ENCODE assay signal across 8 mouse cellular contexts in the genomic region with DNA sequence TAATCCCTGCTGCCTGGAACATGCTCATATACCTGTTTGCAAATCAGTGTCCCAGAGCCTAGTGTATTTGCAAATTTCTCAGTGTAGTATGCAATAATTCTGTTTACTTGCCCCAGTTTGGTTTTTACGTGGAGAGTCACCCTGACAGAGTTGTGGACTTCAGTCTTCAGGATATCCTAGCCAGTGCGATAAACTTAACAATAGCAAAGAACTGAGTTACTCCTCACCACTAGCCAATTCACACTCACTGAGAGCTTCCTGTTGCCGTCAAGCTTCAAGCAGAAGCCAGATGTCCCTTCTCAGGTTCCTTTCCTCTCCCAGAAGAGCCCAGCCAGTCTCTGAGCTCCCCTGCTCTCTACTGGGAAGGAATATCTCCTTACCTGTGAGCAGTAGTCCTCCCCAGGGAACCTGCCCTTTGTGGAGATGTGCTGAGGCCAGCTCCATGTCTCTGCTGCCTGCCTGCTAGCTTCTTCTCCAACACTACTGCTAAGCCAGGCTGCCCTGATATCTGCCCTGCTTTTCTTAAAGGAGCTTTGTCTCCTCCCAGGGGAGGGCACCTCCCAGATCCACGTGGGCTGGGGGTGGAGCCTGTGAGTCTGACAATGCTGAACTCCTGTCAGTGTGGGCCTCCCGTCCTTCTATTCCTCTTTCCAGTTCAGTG. TPM values are rescaled to one million over a fixed set of nuclear protein-coding genes. Genes with fewer than 3 reads are reported as not detected.
DNase-seq lines count a peak whose midpoint lies in the region; ATAC-seq and TF ChIP-seq lines count a peak whose summit lies in the region.
"Not testable (repeated sequence)": the region's sequence is repeated elsewhere in the genome, so short reads cannot be mapped to it uniquely, and the experiment has no call there.

A gene (minus strand): TSS at position 513 of the 661 bp plus-strand sequence.

- not testable (repeated sequence) for H3K4me1 ChIP-seq in heart, postnatal 0 days (ENCODE audit: control insufficient read depth, insufficient read depth); kidney, postnatal 0 days (replicated peaks; ENCODE audit: insufficient read depth, low read length); liver, embryonic 16.5 days (ENCODE audit: control insufficient read depth, low read depth, low read length); stomach, embryonic 14.5 days (ENCODE audit: control insufficient read depth, insufficient read depth, low read length)

- not testable (repeated sequence) for TF ChIP-seq CTCF in heart, postnatal 0 days (IDR thresholded peaks at IDR 0.05; ENCODE audit: low read depth); kidney, postnatal 0 days (IDR thresholded peaks at IDR 0.05; ENCODE audit: low read depth)

- not testable (repeated sequence) for H3K9ac ChIP-seq in heart, postnatal 0 days (replicated peaks; ENCODE audit: low read depth, low read length); kidney, postnatal 0 days (ENCODE audit: low read depth, low read length); stomach, embryonic 14.5 days (replicated peaks; ENCODE audit: low read depth, low read length)
- peak within 1 kb of the TSS; percentile 34; the same call in 1 of the 2 replicates for H3K9ac ChIP-seq in liver, embryonic 16.5 days (ENCODE audit: low read depth, low read length)

- ATAC-seq in heart, postnatal 0 days (ENCODE audit: insufficient read depth, low read depth) = peak; percentile 71
- ATAC-seq in kidney, postnatal 0 days (replicated peaks; ENCODE audit: low FRiP score, low read depth) = peak; percentile 77
- peak; percentile 81 for ATAC-seq in liver, embryonic 16.5 days (ENCODE audit: low read depth)
- ATAC-seq in stomach, embryonic 14.5 days (ENCODE audit: insufficient number of reproducible peaks, insufficient read depth, low FRiP score, low read depth) = peak; percentile 77

- H3K27me3 ChIP-seq in heart, postnatal 0 days (ENCODE audit: control insufficient read depth, insufficient read depth, low read length); kidney, postnatal 0 days (ENCODE audit: insufficient read depth, low read length); liver, embryonic 16.5 days (ENCODE audit: control insufficient read depth, insufficient read depth, low read depth, low read length); stomach, embryonic 14.5 days (ENCODE audit: control insufficient read depth, insufficient read depth, low read length): not testable (repeated sequence)

- peak within 1 kb of the TSS; percentile 19; the same call in 1 of the 2 replicates for H3K4me3 ChIP-seq in heart, postnatal 0 days (ENCODE audit: low read depth, low read length)
- H3K4me3 ChIP-seq in kidney, postnatal 0 days (replicated peaks; ENCODE audit: low read depth, low read length); stomach, embryonic 14.5 days (ENCODE audit: low read depth, low read length): not testable (repeated sequence)
- peak within 1 kb of the TSS; percentile 39 for H3K4me3 ChIP-seq in liver, embryonic 16.5 days (ENCODE audit: low read depth, low read length)

- not testable (repeated sequence) for H3K36me3 ChIP-seq in heart, postnatal 0 days (replicated peaks; ENCODE audit: control insufficient read depth, insufficient read depth, low read length); kidney, postnatal 0 days (ENCODE audit: insufficient read depth, low read length); liver, embryonic 16.5 days (ENCODE audit: control insufficient read depth, insufficient read depth); stomach, embryonic 14.5 days (ENCODE audit: control insufficient read depth, insufficient read depth, low read length)

- H3K27ac ChIP-seq in heart, postnatal 0 days (ENCODE audit: low read depth) = peak within 1 kb of the TSS; percentile 76
- not testable (repeated sequence) for H3K27ac ChIP-seq in kidney, postnatal 0 days; stomach, embryonic 14.5 days (ENCODE audit: low read length)
- peak within 1 kb of the TSS; percentile 50 for H3K27ac ChIP-seq in liver, embryonic 16.5 days (ENCODE audit: low read length)

- WGBS in heart, postnatal 0 days = 15% methylated on average over 5 of the region's 5 CpGs
- WGBS in kidney, postnatal 0 days = 12% methylated on average over 5 of the region's 5 CpGs
- WGBS in liver, embryonic 16.5 days (ENCODE audit: insufficient replicate concordance) = 7% methylated on average over 5 of the region's 5 CpGs
- WGBS in stomach, embryonic 14.5 days = 12% methylated on average over 5 of the region's 5 CpGs

- H3K4me2 ChIP-seq in heart, postnatal 0 days (ENCODE audit: low read depth, low read length) = peak within 1 kb of the TSS; percentile 36
- peak within 1 kb of the TSS; percentile 28; the same call in 1 of the 2 replicates for H3K4me2 ChIP-seq in kidney, postnatal 0 days (ENCODE audit: low read length)
- H3K4me2 ChIP-seq in liver, embryonic 16.5 days (ENCODE audit: low read depth, low read length) = peak within 1 kb of the TSS; percentile 34
- not testable (repeated sequence) for H3K4me2 ChIP-seq in stomach, embryonic 14.5 days (replicated peaks; ENCODE audit: low read depth, low read length)

- DNase-seq in A20 (ENCODE audit: low read depth, low spot score) = peak; percentile 81
- DNase-seq in adrenal gland, postnatal 25 days = peak; percentile 59
- DNase-seq in fibroblast of lung, adult 2 months (ENCODE audit: low read depth) = peak; percentile 5
- peak; percentile 18 for DNase-seq in heart, postnatal 0 days (ENCODE audit: low spot score)
- peak; percentile 72 for DNase-seq in kidney, postnatal 0 days (ENCODE audit: low spot score)
- DNase-seq in monocyte, adult 2 months (ENCODE audit: low read depth in 1 of 2, low spot score in 2 of 2) = peak; percentile 65 to 79

- H3K9me3 ChIP-seq in heart, postnatal 0 days (replicated peaks; ENCODE audit: control insufficient read depth, low read length); kidney, postnatal 0 days (replicated peaks; ENCODE audit: low read length); liver, embryonic 16.5 days (replicated peaks; ENCODE audit: control insufficient read depth, low read length); stomach, embryonic 14.5 days (ENCODE audit: control insufficient read depth, low read depth, low read length): not testable (repeated sequence)

- TF ChIP-seq EP300 in heart, postnatal 0 days (IDR thresholded peaks at IDR 0.05; ENCODE audit: low read depth) = not testable (repeated sequence)

RNA-seq across cellular contexts. Expression of the gene that starts here (rescaled TPM):
- 19.9 and 22.7 TPM in 2 replicates for total RNA-seq in adrenal gland, postnatal 25 days (2021)
- total RNA-seq in heart, postnatal 0 days (2014; rRNA removed; ENCODE audit: low replicate concordance) = 4.9 and 12.8 TPM in 2 replicates
- 4.7 and 5.5 TPM in 2 replicates for polyA plus RNA-seq in heart, postnatal 0 days (2015; fragmentation: Nextera tagmentation; extraction: Ambion mirVana)
- polyA plus RNA-seq in kidney, postnatal 0 days (2015; fragmentation: Nextera tagmentation; extraction: Ambion mirVana) = 4.7 and 6.3 TPM in 2 replicates
- polyA plus RNA-seq in liver, embryonic 16.5 days (2015; fragmentation: Nextera tagmentation; extraction: Ambion mirVana) = 15.0 and 19.6 TPM in 2 replicates
- 14.8 and 21.2 TPM in 2 replicates for polyA plus RNA-seq in stomach, embryonic 14.5 days (2014; fragmentation: Nextera tagmentation; extraction: Ambion mirVana)

Comparison
In these comparisons a context has a peak if more than half of its experiments do, and no peak if none do; other contexts are left out.
1. DNase-seq: peak in every context shown above with its lines; median percentile 81 in A20; 72 in kidney, postnatal 0 days; 72 in monocyte, adult 2 months; 59 in adrenal gland, postnatal 25 days; 18 in heart, postnatal 0 days; 5 in fibroblast of lung, adult 2 months.